Mouse (Mus musculus) cerebellum, adult 2 months (tissue): ENCODE measurements around the gene Klc4. TPM values are rescaled to one million over a fixed set of nuclear protein-coding genes. Genes with fewer than 3 reads are reported as not detected.
A peak's percentile ranks its signal among the peaks of the same experiment; 100 is the strongest.

Source experiments
- DNase-seq, 2 experiments: peaks; one replicate each; pipeline ENCODE4 v3.0.0; 2021
- H3K27ac ChIP-seq: fragments of 200-500 bp; 2 replicates; pipeline ENCODE4 v1.5.1; 2012; ENCODE audit warnings: low read length, control low read depth, inconsistent platforms; ENCODE audit not compliant: insufficient read depth
- H3K27me3 ChIP-seq: fragments of 200-500 bp; 2 replicates; pipeline ENCODE4 v1.6.1; 2012; ENCODE audit warnings: inconsistent platforms, mild to moderate bottlenecking, low read length, moderate library complexity; ENCODE audit not compliant: control insufficient read depth, insufficient read depth
- H3K4me1 ChIP-seq: fragments of 200-500 bp; 2 replicates; pipeline ENCODE4 v1.6.1; 2011; ENCODE audit warnings: low read length; ENCODE audit not compliant: control insufficient read depth, insufficient read depth
- H3K4me3 ChIP-seq: fragments of 200-500 bp; replicated peaks from 2 replicates; pipeline ENCODE3; 2011; ENCODE audit warnings: mild to moderate bottlenecking, low read depth, low read length, control low read depth; ENCODE audit not compliant: insufficient read depth
- CTCF ChIP-seq: fragments of 200-500 bp; IDR thresholded peaks from 2 replicates; pipeline ENCODE4 v1.5.1; 2011; ENCODE audit warnings: low read depth, mild to moderate bottlenecking, control low read depth, low read length, moderate library complexity, borderline replicate concordance; ENCODE audit not compliant: insufficient read depth
- POLR2A ChIP-seq: fragments of 200-500 bp; IDR thresholded peaks from 2 replicates; pipeline ENCODE4 v1.6.1; 2011; ENCODE audit warnings: low read length, control low read depth, borderline replicate concordance; ENCODE audit not compliant: insufficient read depth
- WGBS: fragments of 180-500 bp; shearing (Covaris S2); methylation state at CpG from one replicate; pipeline ENCODE4 v1.1.7; 2018; 5-methylcytosine and 5-hydroxymethylcytosine counted together
- polyA plus RNA-seq: library from polyadenylated mRNA; depleted of rRNA; stranded (reverse); fragments of >200 nt; gene quantifications from 2 replicates; pipeline ENCODE4 v1.2.3, GENCODE M21; 2012

Gene Klc4
- polyA plus RNA-seq, 1 experiment, result 28.1 TPM

- TF ChIP-seq POLR2A, result peak; percentile 5; the same call in 1 of the 2 replicates
- TF ChIP-seq CTCF, result no peak
- peak; percentile 97 to 99 for DNase-seq
- Histone ChIP-seq H3K4me1 (peaks cover 15% of the 10 kb centered on the region), H3K27ac (peak within 1 kb of the TSS; percentile 59; the same call in 1 of the 2 replicates), H3K4me3 (peak within 1 kb of the TSS; percentile 91), H3K27me3 (no peaks in the 10 kb centered on the region)
- WGBS, result under 1% methylated on average over 49 of the region's 49 CpGs
These were observed 35.0 kb upstream of the Klc4 start, which contains the start of gene Klhdc3 for GRCm38 (mm10) chr17:46680760-46681373. Gene Klhdc3 (minus strand): TSS chr17:46680914.

- Histone ChIP-seq H3K27ac (peak overlapping the region; percentile 59; the same call in 1 of the 2 replicates), H3K4me3 (peak overlapping the region; percentile 91), H3K27me3 (no peaks in the 10 kb centered on the region), H3K4me1 (peaks cover 15% of the 10 kb centered on the region)
- DNase-seq, result peak in 1 of 2 experiments; percentile 51
- WGBS, result 1% methylated on average over 34 of the region's 34 CpGs
- TF ChIP-seq POLR2A, result no peak
- peak; percentile 37; the same call in 1 of the 2 replicates for TF ChIP-seq CTCF
These were observed 34.3 kb upstream of the Klc4 start for GRCm38 (mm10) chr17:46679843-46680759.

GRCm38 (mm10) chr17:46678911-46679310 lies 33.1 kb upstream of the Klc4 start:
- Histone ChIP-seq H3K27me3 (no peaks in the 10 kb centered on the region), H3K4me1 (peaks cover 20% of the 10 kb centered on the region), H3K4me3 (peak overlapping the region; percentile 9), H3K27ac (no peak overlapping the region)
- WGBS, result 43% methylated on average over 9 of the region's 9 CpGs
- DNase-seq, result no peak
- no peak for TF ChIP-seq CTCF
- TF ChIP-seq POLR2A, result no peak

GRCm38 (mm10) chr17:46678416-46678815 lies 32.6 kb upstream of the Klc4 start, which contains the start of gene Mea1:
Gene Mea1 (plus strand): TSS chr17:46678793.
- Histone ChIP-seq H3K27me3 (no peaks in the 10 kb centered on the region), H3K4me3 (peak within 1 kb of the TSS; percentile 39), H3K27ac (no peak within 1 kb of the TSS), H3K4me1 (peaks cover 20% of the 10 kb centered on the region)
- no peak for DNase-seq
- TF ChIP-seq CTCF, result no peak
- 64% methylated on average over 9 of the region's 9 CpGs for WGBS

GRCm38 (mm10) chr17:46674530-46675283 lies 28.9 kb upstream of the Klc4 start:
- WGBS, result 12% methylated on average over 15 of the region's 15 CpGs
- Histone ChIP-seq H3K4me1 (peaks cover 17% of the 10 kb centered on the region), H3K27ac (no peak overlapping the region), H3K27me3 (no peaks in the 10 kb centered on the region), H3K4me3 (peak overlapping the region; percentile 94)
- no peak for TF ChIP-seq CTCF
- no peak for TF ChIP-seq POLR2A
- no peak for DNase-seq

GRCm38 (mm10) chr17:46673850-46674529 lies 28.2 kb upstream of the Klc4 start, which contains the start of gene Rrp36:
Gene Rrp36 (minus strand): TSS chr17:46674352.
- peaks cover 15% of the 10 kb centered on the region for H3K4me1 ChIP-seq
- H3K4me3 ChIP-seq, result peak within 1 kb of the TSS; percentile 94
- H3K27me3 ChIP-seq, result no peaks in the 10 kb centered on the region
- no peak within 1 kb of the TSS for H3K27ac ChIP-seq
- TF ChIP-seq POLR2A (peak; percentile 65; the same call in 1 of the 2 replicates), CTCF (no peak)
- WGBS, result under 1% methylated on average over 43 of the region's 43 CpGs
- peak; percentile 89 for DNase-seq

GRCm38 (mm10) chr17:46669911-46670310 lies 24.1 kb upstream of the Klc4 start:
- Histone ChIP-seq H3K27me3 (no peaks in the 10 kb centered on the region), H3K27ac (no peak overlapping the region), H3K4me1 (0 out of 2 replicates have a peak, but pooled peaks cover 7% of the 10 kb centered on the region), H3K4me3 (no peak overlapping the region)
- 80% methylated on average over 10 of the region's 10 CpGs for WGBS
- no peak for TF ChIP-seq CTCF
- no peak for TF ChIP-seq POLR2A
- DNase-seq, result no peak
